ENCODE assay signal across 12 mouse cellular contexts in genomic region chr17:35175382-35175781, GRCm38 (mm10). TPM values are rescaled to one million over a fixed set of nuclear protein-coding genes. Genes with fewer than 3 reads are reported as not detected.
"Had no signal": no experiment of that assay in that cellular context is flagged by ENCODE, and none has a peak within 500 bp of the region (broad histone marks: within the 10 kb centered on the region; RNA-seq: fewer than 3 reads in every experiment).

No protein-coding gene starts in this region.

- H3K9me3 ChIP-seq: kidney, embryonic 15.5 days; limb, embryonic 13.5 days; neural tube, embryonic 12.5 days had no signal

- H3K4me3 ChIP-seq: kidney, embryonic 15.5 days; limb, embryonic 13.5 days; neural tube, embryonic 12.5 days had no signal

- DNase-seq: kidney, adult 2 months; kidney, postnatal 14 days; layer of hippocampus, postnatal 36 days; left cerebral cortex, postnatal 4 days; midbrain, embryonic 14.5 days; right cerebral cortex, postnatal 14 days; thymus, postnatal 36 days had no signal

- H3K4me1 ChIP-seq: kidney, embryonic 15.5 days; neural tube, embryonic 12.5 days had no signal

- H3K27me3 ChIP-seq: kidney, embryonic 15.5 days; limb, embryonic 13.5 days; neural tube, embryonic 12.5 days had no signal

- H3K36me3 ChIP-seq: kidney, embryonic 15.5 days; limb, embryonic 13.5 days; neural tube, embryonic 12.5 days had no signal

- H3K27ac ChIP-seq: kidney, embryonic 15.5 days; limb, embryonic 13.5 days; liver, embryonic 14.5 days; neural tube, embryonic 12.5 days had no signal

- H3K9ac ChIP-seq: kidney, embryonic 15.5 days; limb, embryonic 13.5 days; liver, embryonic 14.5 days; neural tube, embryonic 12.5 days had no signal

- H3K4me2 ChIP-seq: kidney, embryonic 15.5 days; limb, embryonic 13.5 days; neural tube, embryonic 12.5 days had no signal

RNA-seq across cellular contexts. Expression of gene Tnf, which starts 26.4 kb away (rescaled TPM):
- total RNA-seq: layer of hippocampus, postnatal 36 days; liver, adult 2 months had no signal
- polyA plus RNA-seq: midbrain, embryonic 14.5 days; neural tube, embryonic 12.5 days had no signal
